Mouse (Mus musculus) testis, adult 2 months (tissue): ENCODE measurements at regions not wholly inside any gene's neighbourhood (a gene's known extent, or its start where the extent isn't known, plus 50 kb on each side); places are given as distances from the start of the nearest gene placed in this dataset.

Experiments used
- CTCF ChIP-seq: fragments of 200-500 bp; IDR thresholded peaks from 2 replicates; pipeline ENCODE4 v1.5.1; 2012; ENCODE audit warnings: low read depth, mild to moderate bottlenecking, inconsistent platforms, low read length, moderate library complexity; ENCODE audit not compliant: control insufficient read depth, insufficient read depth, insufficient replicate concordance
- POLR2A ChIP-seq: fragments of 200-500 bp; IDR thresholded peaks from 2 replicates; pipeline ENCODE4 v1.6.1; 2012; ENCODE audit warnings: low read depth, mild to moderate bottlenecking, inconsistent platforms, low read length, moderate library complexity; ENCODE audit not compliant: control insufficient read depth

DNA sequence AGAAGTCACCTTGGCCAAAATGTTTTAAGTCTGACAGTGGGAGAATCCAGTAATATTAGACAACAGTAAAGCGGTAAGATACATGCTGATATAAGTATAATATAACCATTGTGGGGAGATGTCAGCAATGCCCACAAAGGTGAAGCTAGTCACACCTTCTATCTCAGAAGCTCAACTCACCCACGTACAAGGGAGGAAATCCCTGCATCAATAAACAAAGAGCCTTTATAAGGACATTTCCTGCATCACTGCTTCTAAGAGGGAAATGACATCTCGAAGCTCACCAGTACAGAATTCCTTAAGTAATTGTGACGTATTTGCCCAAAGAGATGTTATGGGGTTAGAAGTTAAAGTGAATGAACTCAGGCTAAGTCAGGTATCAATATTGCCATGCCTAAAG lies 186.3 kb upstream of the Lpp start:
- TF ChIP-seq POLR2A = no peak
- TF ChIP-seq CTCF = no peak
